Comparison of ENCODE assay signal across 9 mouse cellular contexts in the genomic region with DNA sequence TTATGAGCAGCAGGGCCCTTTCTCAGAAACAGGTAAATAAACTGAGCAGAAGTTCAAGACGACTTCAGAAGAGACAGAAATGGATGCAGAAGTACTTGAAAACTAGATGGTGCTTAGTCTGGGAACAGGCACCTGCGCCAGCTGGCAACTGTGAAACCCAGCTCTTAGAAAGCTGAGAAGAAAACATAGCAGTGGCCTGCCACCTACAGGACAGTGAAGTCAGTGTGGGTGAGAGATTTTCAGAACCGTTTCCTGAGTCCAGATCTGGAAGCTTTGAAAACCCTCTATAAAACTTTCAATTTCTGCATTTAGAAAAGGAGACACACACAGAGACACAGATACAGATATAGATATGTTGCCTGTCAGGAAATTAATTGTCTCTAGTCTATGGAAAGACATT.
A peak's percentile ranks its signal among the peaks of the same experiment; 100 is the strongest.
DNase-seq lines count a peak whose midpoint lies in the region; TF ChIP-seq lines count a peak whose summit lies in the region.
"Had no signal": no experiment of that assay in that cellular context is flagged by ENCODE, and none has a peak within 500 bp of the region (broad histone marks: within the 10 kb centered on the region; RNA-seq: fewer than 3 reads in every experiment).

No protein-coding gene starts in this region.

- no peak overlapping the region for H3K9ac ChIP-seq in heart, adult 2 months (ENCODE audit: low read depth, low read length)

- H3K27me3 ChIP-seq in heart, adult 2 months (ENCODE audit: control insufficient read depth, insufficient read depth, low read length) = no peaks in the 10 kb centered on the region
- H3K27me3 ChIP-seq in heart, embryonic 10.5 days (ENCODE audit: insufficient read depth, poor library complexity, severe bottlenecking) = no peaks in the 10 kb centered on the region
- no peaks in the 10 kb centered on the region for H3K27me3 ChIP-seq in E14TG2a.4 (ENCODE audit: insufficient read depth, low read length)
- no peaks in the 10 kb centered on the region for H3K27me3 ChIP-seq in thymus, adult 2 months (ENCODE audit: control insufficient read depth, insufficient read depth, low read length)

- 30% methylated on average over 3 of the region's 3 CpGs for WGBS in heart, adult 2 months
- 35% methylated on average over 3 of the region's 3 CpGs for WGBS in heart, embryonic 10.5 days
- WGBS in thymus, adult 2 months = 34% methylated on average over 3 of the region's 3 CpGs

- intact Hi-C loops in heart, adult 2 months (cut with DNase I) = no loop called here
- intact Hi-C loops in gastrocnemius, adult 2 months (cut with DNase I) = no loop called here

- H3K36me3 ChIP-seq in heart, adult 2 months (ENCODE audit: control insufficient read depth, insufficient read depth, low read length) = no peaks in the 10 kb centered on the region
- no peaks in the 10 kb centered on the region for H3K36me3 ChIP-seq in heart, embryonic 10.5 days
- no peaks in the 10 kb centered on the region for H3K36me3 ChIP-seq in E14TG2a.4 (ENCODE audit: insufficient read depth, low read length)
- no peaks in the 10 kb centered on the region for H3K36me3 ChIP-seq in thymus, adult 2 months (ENCODE audit: control insufficient read depth, insufficient read depth, low read length)
- H3K36me3 ChIP-seq: G1E had no signal

- H3K9me3 ChIP-seq in heart, embryonic 10.5 days = no peaks in the 10 kb centered on the region
- H3K9me3 ChIP-seq in E14TG2a.4 (ENCODE audit: low read length) = no peaks in the 10 kb centered on the region
- H3K9me3 ChIP-seq: G1E had no signal

- peak; percentile 78 for TF ChIP-seq CTCF in heart, adult 2 months (IDR thresholded peaks at IDR 0.05)
- peak; percentile 19 for TF ChIP-seq CTCF in E14TG2a.4 (conservative IDR thresholded peaks at IDR 0.05; ENCODE audit: low read length)
- TF ChIP-seq CTCF in gastrocnemius, adult 2 months (IDR thresholded peaks at IDR 0.05) = peak; percentile 63
- TF ChIP-seq CTCF in thymus, adult 2 months (IDR thresholded peaks at IDR 0.05; ENCODE audit: borderline replicate concordance, control insufficient read depth, extremely low read depth, insufficient read depth, low read length, poor library complexity) = no peak

- no peak overlapping the region for H3K4me3 ChIP-seq in heart, adult 2 months
- no peak overlapping the region for H3K4me3 ChIP-seq in heart, embryonic 10.5 days
- H3K4me3 ChIP-seq in E14TG2a.4 (replicated peaks; ENCODE audit: low read length) = no peak overlapping the region
- H3K4me3 ChIP-seq in gastrocnemius, adult 2 months = no peak overlapping the region
- H3K4me3 ChIP-seq in thymus, adult 2 months (ENCODE audit: control insufficient read depth, insufficient read depth, low read length) = no peak overlapping the region

- no peaks in the 10 kb centered on the region for H3K4me1 ChIP-seq in heart, adult 2 months (ENCODE audit: control insufficient read depth, insufficient read depth, low read length)
- H3K4me1 ChIP-seq in heart, embryonic 10.5 days = no peaks in the 10 kb centered on the region
- H3K4me1 ChIP-seq in E14TG2a.4 (replicated peaks; ENCODE audit: low read depth, low read length) = no peaks in the 10 kb centered on the region
- H3K4me1 ChIP-seq in thymus, adult 2 months (replicated peaks; ENCODE audit: control insufficient read depth, insufficient read depth, low read length) = no peaks in the 10 kb centered on the region

- no peak for TF ChIP-seq POLR2A in heart, adult 2 months (IDR thresholded peaks at IDR 0.05; ENCODE audit: insufficient read depth, low read depth, low read length)
- no peak for TF ChIP-seq POLR2A in thymus, adult 2 months (IDR thresholded peaks at IDR 0.05; ENCODE audit: control insufficient read depth, extremely low read depth, insufficient read depth, low read length, poor library complexity)

- no peak for TF ChIP-seq EP300 in heart, adult 2 months (IDR thresholded peaks at IDR 0.05; ENCODE audit: insufficient read depth, low read depth, low read length)

- peak; percentile 29 to 31 for DNase-seq in heart, adult 2 months
- no peak for DNase-seq in heart, embryonic 10.5 days (ENCODE audit: low spot score)
- peak; percentile 14 for DNase-seq in cerebellum, adult 9-10 months
- peak; percentile 63 for DNase-seq in gastrocnemius, adult 2 months
- DNase-seq in layer of hippocampus, postnatal 14 days (ENCODE audit: low spot score in 2 of 2) = peak; percentile 17 to 49
- DNase-seq in right cerebral cortex, postnatal 10 days (ENCODE audit: low spot score in 2 of 2) = peak; percentile 68
- DNase-seq in thymus, adult 2 months = no peak

- H3K27ac ChIP-seq in heart, adult 2 months = no peak overlapping the region
- H3K27ac ChIP-seq in heart, embryonic 10.5 days = no peak overlapping the region
- no peak overlapping the region for H3K27ac ChIP-seq in gastrocnemius, adult 2 months
- H3K27ac ChIP-seq in thymus, adult 2 months (ENCODE audit: control insufficient read depth, insufficient read depth, low read length) = no peak overlapping the region

- no peaks in the 10 kb centered on the region for H3K79me2 ChIP-seq in heart, adult 2 months (replicated peaks; ENCODE audit: control insufficient read depth, insufficient read depth, low read length)

Comparison
In these comparisons a context has a peak if more than half of its experiments do, and no peak if none do; other contexts are left out.
1. DNase-seq: peak in heart, adult 2 months (2 of 2), cerebellum, adult 9-10 months (single experiment), gastrocnemius, adult 2 months (single experiment), layer of hippocampus, postnatal 14 days (2 of 2) and right cerebral cortex, postnatal 10 days (2 of 2); none in heart, embryonic 10.5 days (single experiment) and thymus, adult 2 months (single experiment).